Mouse (Mus musculus) cerebellum, adult 2 months (tissue): ENCODE results near the gene Nod1.

Experiments
- CTCF ChIP-seq: fragments of 200-500 bp; IDR thresholded peaks from 2 replicates; pipeline ENCODE4 v1.5.1; 2011; ENCODE audit warnings: low read depth, mild to moderate bottlenecking, control low read depth, low read length, moderate library complexity, borderline replicate concordance; ENCODE audit not compliant: insufficient read depth
- POLR2A ChIP-seq: fragments of 200-500 bp; IDR thresholded peaks from 2 replicates; pipeline ENCODE4 v1.6.1; 2011; ENCODE audit warnings: low read length, control low read depth, borderline replicate concordance; ENCODE audit not compliant: insufficient read depth

DNA sequence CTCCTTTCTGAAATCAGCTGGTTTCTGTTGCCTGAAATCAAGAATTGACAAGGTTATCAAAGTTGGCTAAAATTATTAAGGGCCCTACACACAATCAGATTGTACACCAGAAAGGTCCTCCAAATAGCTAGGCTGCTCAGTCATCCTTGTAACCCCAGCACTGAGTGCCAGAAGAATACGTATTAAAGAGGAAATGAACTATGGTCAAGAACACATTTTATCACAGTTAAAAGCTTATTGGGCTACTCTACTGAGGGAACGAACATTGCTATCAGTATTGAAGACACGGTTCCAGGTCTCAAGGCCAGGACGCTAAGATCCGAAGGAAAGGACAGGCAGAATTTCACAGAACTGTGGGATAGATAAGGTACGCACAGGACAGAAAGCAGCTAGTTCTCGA, 19.7 kb upstream of the Nod1 start:
- TF ChIP-seq CTCF (no peak), POLR2A (no peak)
